Mouse (Mus musculus) cerebellum, adult 2 months (tissue): ENCODE data around the gene Syt13.

Experiments
- CTCF ChIP-seq: fragments of 200-500 bp; IDR thresholded peaks from 2 replicates; pipeline ENCODE4 v1.5.1; 2011; ENCODE audit warnings: low read depth, mild to moderate bottlenecking, control low read depth, low read length, moderate library complexity, borderline replicate concordance; ENCODE audit not compliant: insufficient read depth
- POLR2A ChIP-seq: fragments of 200-500 bp; IDR thresholded peaks from 2 replicates; pipeline ENCODE4 v1.6.1; 2011; ENCODE audit warnings: low read length, control low read depth, borderline replicate concordance; ENCODE audit not compliant: insufficient read depth

DNA sequence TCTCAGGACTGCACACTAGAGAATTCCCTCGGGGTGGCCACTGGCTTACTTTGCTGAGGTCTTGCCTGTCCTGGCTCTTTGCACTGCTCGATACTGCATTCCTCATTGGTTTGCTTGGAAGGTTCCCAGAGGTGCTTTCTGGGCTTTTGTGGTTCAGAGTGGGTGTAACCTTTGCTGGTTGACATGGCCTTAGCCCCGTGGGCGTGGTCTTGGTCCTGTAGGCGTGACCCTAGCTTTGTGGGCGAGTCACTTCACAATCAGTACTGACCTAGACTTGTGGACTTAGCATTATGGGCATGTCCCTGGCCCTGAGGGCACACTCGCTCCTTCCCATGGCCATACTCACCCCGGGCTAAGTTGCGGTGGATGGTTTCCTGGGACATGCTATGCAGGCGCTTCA, 65.3 kb downstream of the Syt13 start:
- TF ChIP-seq POLR2A (no peak), CTCF (no peak)
